Mouse (Mus musculus): ENCODE measurements around the gene Fbrsl1. TPM values are rescaled to one million over a fixed set of nuclear protein-coding genes. Genes with fewer than 3 reads are reported as not detected.
"Not testable (repeated sequence)": the region's sequence is repeated elsewhere in the genome, so short reads cannot be mapped to it uniquely, and the experiment has no call there.

The Fbrsl1 gene
- polyA plus RNA-seq, 1 experiment from 2014 or later, result 21.2 TPM

DNA sequence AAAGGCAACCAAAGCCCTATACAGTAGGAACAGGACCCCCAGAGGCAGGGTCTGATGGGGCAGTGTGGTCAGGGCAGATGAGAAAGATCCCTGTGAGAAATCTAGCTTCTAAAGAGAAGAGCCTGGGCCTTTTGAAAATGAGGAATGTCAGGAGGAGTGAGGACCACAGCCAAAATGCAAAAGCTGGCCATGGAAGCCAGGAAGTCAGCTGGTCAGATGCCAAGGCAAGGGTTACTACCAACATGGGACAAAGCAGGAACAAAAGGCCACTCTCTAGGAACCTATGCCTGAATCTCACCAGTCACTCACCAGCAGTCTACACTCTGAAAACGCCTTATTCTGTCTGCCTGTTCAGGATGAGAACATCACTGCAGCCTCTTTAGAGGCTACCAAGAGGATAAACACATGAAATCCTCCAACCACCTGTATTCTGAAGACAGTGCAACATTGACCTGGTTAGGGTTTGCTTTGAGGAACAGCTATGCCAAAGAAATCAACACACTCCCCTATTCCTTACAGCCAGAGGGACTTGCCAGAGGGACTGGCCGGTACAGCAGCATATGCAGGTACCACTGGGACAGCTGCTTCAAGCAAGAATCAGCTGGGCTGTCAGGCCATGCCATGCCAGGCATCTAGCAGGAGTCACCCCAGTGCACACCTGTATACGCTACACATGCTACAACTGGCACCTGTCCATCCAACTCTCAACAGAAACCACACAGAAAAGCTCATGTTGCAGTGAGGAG, 8.6 kb downstream of the Fbrsl1 start:
- H3K4me2 ChIP-seq (ENCODE audit: low read depth, low read length), result no peak overlapping the region
- H3K4me1 ChIP-seq (ENCODE audit: control insufficient read depth, insufficient read depth, low read length), result peaks cover 12% of the 10 kb centered on the region
- H3K36me3 ChIP-seq (ENCODE audit: control insufficient read depth, insufficient read depth, low read length), result no peaks in the 10 kb centered on the region
- no peaks in the 10 kb centered on the region for H3K9me3 ChIP-seq (ENCODE audit: control insufficient read depth, low read length)
- ATAC-seq (ENCODE audit: low read depth), result no peak
- H3K4me3 ChIP-seq (ENCODE audit: low read depth, low read length), result no peak overlapping the region
- H3K27me3 ChIP-seq (ENCODE audit: control insufficient read depth, insufficient read depth, low read length), result no peaks in the 10 kb centered on the region
- 82% methylated on average over 3 of the region's 3 CpGs for WGBS
- no peak overlapping the region for H3K9ac ChIP-seq (replicated peaks; ENCODE audit: low read depth, low read length)
- H3K27ac ChIP-seq (ENCODE audit: low read depth, low read length), result 0 out of 2 replicates have a peak overlapping the region, but pooled peaks have one; percentile 5

- Histone ChIP-seq H3K27ac (ENCODE audit: low read depth, low read length) (no peak overlapping the region), H3K4me1 (ENCODE audit: control insufficient read depth, insufficient read depth, low read length) (peaks cover 12% of the 10 kb centered on the region)
Measured at GRCm38 (mm10) chr5:110438591-110438990, 9.7 kb downstream of the Fbrsl1 start.

GRCm38 (mm10) chr5:110437632-110438261, 10.6 kb downstream of the Fbrsl1 start:
- Histone ChIP-seq H3K4me1 (ENCODE audit: control insufficient read depth, insufficient read depth, low read length) (peaks cover 12% of the 10 kb centered on the region), H3K27ac (ENCODE audit: low read depth, low read length) (no peak overlapping the region), H3K36me3 (ENCODE audit: control insufficient read depth, insufficient read depth, low read length) (no peaks in the 10 kb centered on the region; the same call in 1 of the 2 replicates), H3K9me3 (ENCODE audit: control insufficient read depth, low read length) (no peaks in the 10 kb centered on the region), H3K9ac (replicated peaks; ENCODE audit: low read depth, low read length) (no peak overlapping the region), H3K4me3 (ENCODE audit: low read depth, low read length) (no peak overlapping the region), H3K27me3 (ENCODE audit: control insufficient read depth, insufficient read depth, low read length) (no peaks in the 10 kb centered on the region), H3K4me2 (ENCODE audit: low read depth, low read length) (no peak overlapping the region)
- WGBS, result 22% methylated on average over 6 of the region's 6 CpGs
- no peak for ATAC-seq (ENCODE audit: low read depth)

More at GRCm38 (mm10) chr5:110438591-110438990, 9.7 kb downstream of the Fbrsl1 start:
- ATAC-seq (ENCODE audit: low read depth), result no peak
- 79% methylated on average over 3 of the region's 3 CpGs for WGBS
- no peak overlapping the region for H3K4me2 ChIP-seq (ENCODE audit: low read depth, low read length)
- H3K9me3 ChIP-seq (ENCODE audit: control insufficient read depth, low read length), result no peaks in the 10 kb centered on the region
- no peak overlapping the region for H3K4me3 ChIP-seq (ENCODE audit: low read depth, low read length)
- H3K9ac ChIP-seq (replicated peaks; ENCODE audit: low read depth, low read length), result no peak overlapping the region
- no peaks in the 10 kb centered on the region for H3K36me3 ChIP-seq (ENCODE audit: control insufficient read depth, insufficient read depth, low read length)
- no peaks in the 10 kb centered on the region for H3K27me3 ChIP-seq (ENCODE audit: control insufficient read depth, insufficient read depth, low read length)

DNA sequence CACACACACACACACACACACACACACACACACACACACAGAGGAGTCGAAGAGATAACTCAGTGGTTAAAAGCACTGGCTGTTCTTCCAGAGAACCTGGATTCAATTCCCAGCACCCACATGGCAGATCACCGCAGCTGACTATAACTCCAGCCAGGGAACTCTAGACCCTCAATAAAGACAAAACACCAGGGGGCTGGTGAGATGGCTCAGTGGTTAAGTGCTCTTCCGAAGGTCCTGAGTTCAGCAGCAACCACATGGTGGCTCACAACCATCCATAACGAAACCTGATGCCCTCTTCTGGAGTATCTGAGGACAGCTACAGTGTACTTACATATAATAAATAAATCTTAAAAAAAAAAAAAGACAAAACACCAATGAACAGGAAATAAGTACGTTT, 12.1 kb downstream of the Fbrsl1 start:
- not testable (repeated sequence) for H3K9me3 ChIP-seq (ENCODE audit: control insufficient read depth, low read length); H3K9ac ChIP-seq (replicated peaks; ENCODE audit: low read depth, low read length); H3K36me3 ChIP-seq (ENCODE audit: control insufficient read depth, insufficient read depth, low read length); H3K4me3 ChIP-seq (ENCODE audit: low read depth, low read length); H3K27me3 ChIP-seq (ENCODE audit: control insufficient read depth, insufficient read depth, low read length); H3K27ac ChIP-seq (ENCODE audit: low read depth, low read length); H3K4me2 ChIP-seq (ENCODE audit: low read depth, low read length); ATAC-seq (ENCODE audit: low read depth)
- 59% methylated on average over 5 of the region's 5 CpGs for WGBS
- H3K4me1 ChIP-seq (ENCODE audit: control insufficient read depth, insufficient read depth, low read length), result peaks cover 12% of the 10 kb centered on the region

- Histone ChIP-seq H3K9me3 (ENCODE audit: control insufficient read depth, low read length) (no peaks in the 10 kb centered on the region), H3K4me2 (ENCODE audit: low read depth, low read length) (no peak overlapping the region), H3K27ac (ENCODE audit: low read depth, low read length) (no peak overlapping the region), H3K36me3 (ENCODE audit: control insufficient read depth, insufficient read depth, low read length) (peaks cover 13% of the 10 kb centered on the region), H3K27me3 (ENCODE audit: control insufficient read depth, insufficient read depth, low read length) (no peaks in the 10 kb centered on the region), H3K4me3 (ENCODE audit: low read depth, low read length) (no peak overlapping the region; the same call in 1 of the 2 replicates), H3K4me1 (ENCODE audit: control insufficient read depth, insufficient read depth, low read length) (peaks cover 9% of the 10 kb centered on the region), H3K9ac (replicated peaks; ENCODE audit: low read depth, low read length) (no peak overlapping the region)
- peak; percentile 54; the same call in 1 of the 2 replicates for ATAC-seq (ENCODE audit: low read depth)
Measured at GRCm38 (mm10) chr5:110434816-110435215, 13.5 kb downstream of the Fbrsl1 start.

DNA sequence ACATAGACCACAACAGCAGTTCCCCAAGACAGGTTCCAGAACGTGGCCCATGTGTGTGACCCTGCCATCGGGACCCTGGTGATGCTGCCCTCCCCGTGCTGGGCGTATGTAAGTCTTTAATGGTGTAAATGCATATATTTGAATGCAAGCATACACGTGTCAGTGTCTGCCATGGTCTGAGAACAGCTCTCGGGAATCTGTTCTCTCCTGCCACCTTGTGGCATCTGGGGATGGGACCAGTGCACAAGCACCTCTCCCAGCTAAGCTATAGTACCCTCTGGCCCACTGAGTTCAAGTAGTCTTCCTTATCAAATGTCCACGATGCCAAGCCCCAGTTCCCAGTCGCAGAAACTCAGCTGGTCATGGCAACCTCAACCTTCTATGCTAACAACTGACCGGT, 19.3 kb downstream of the Fbrsl1 start:
- ATAC-seq (ENCODE audit: low read depth), result peak; percentile 90
- no peaks in the 10 kb centered on the region for H3K27me3 ChIP-seq (ENCODE audit: control insufficient read depth, insufficient read depth, low read length)
- no peaks in the 10 kb centered on the region for H3K9me3 ChIP-seq (ENCODE audit: control insufficient read depth, low read length)
- H3K36me3 ChIP-seq (ENCODE audit: control insufficient read depth, insufficient read depth, low read length), result peaks cover 13% of the 10 kb centered on the region
- H3K4me3 ChIP-seq (ENCODE audit: low read depth, low read length), result no peak overlapping the region
- H3K9ac ChIP-seq (replicated peaks; ENCODE audit: low read depth, low read length), result 0 out of 2 replicates have a peak overlapping the region, but pooled peaks have one; percentile 3
- WGBS, result 44% methylated on average over 9 of the region's 9 CpGs
- no peak overlapping the region for H3K27ac ChIP-seq (ENCODE audit: low read depth, low read length)
- H3K4me2 ChIP-seq (ENCODE audit: low read depth, low read length), result no peak overlapping the region
- no peaks in the 10 kb centered on the region for H3K4me1 ChIP-seq (ENCODE audit: control insufficient read depth, insufficient read depth, low read length)

DNA sequence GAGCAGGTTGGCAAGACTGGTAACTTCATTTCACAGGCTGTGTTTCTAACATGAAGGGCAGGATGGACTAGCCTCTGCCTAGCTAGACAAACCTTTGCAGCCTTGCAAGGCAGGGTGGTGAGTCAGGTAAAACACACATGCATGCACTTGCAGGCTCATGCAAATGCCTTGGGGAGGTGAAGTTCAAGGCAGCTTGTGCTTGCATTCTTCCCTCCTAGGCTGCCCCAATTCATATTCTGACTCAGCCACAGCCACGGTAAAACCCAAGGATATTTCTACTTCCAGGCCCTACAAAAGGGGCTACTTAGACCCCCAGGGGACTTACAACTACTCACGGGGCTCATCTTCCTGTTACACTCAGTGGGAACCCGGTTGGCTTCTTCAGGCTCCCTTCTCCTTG, 20.0 kb downstream of the Fbrsl1 start:
- Histone ChIP-seq H3K9ac (replicated peaks; ENCODE audit: low read depth, low read length) (no peak overlapping the region), H3K4me1 (ENCODE audit: control insufficient read depth, insufficient read depth, low read length) (no peaks in the 10 kb centered on the region), H3K27me3 (ENCODE audit: control insufficient read depth, insufficient read depth, low read length) (no peaks in the 10 kb centered on the region), H3K36me3 (ENCODE audit: control insufficient read depth, insufficient read depth, low read length) (peaks cover 13% of the 10 kb centered on the region), H3K4me3 (ENCODE audit: low read depth, low read length) (no peak overlapping the region), H3K4me2 (ENCODE audit: low read depth, low read length) (no peak overlapping the region), H3K9me3 (ENCODE audit: control insufficient read depth, low read length) (no peaks in the 10 kb centered on the region), H3K27ac (ENCODE audit: low read depth, low read length) (no peak overlapping the region)
- ATAC-seq (ENCODE audit: low read depth), result no peak
- 74% methylated on average over 3 of the region's 3 CpGs for WGBS

GRCm38 (mm10) chr5:110425187-110425586, 23.1 kb downstream of the Fbrsl1 start:
- H3K9me3 ChIP-seq (ENCODE audit: control insufficient read depth, low read length), result no peaks in the 10 kb centered on the region
- 91% methylated on average over 4 of the region's 4 CpGs for WGBS
- no peak overlapping the region for H3K9ac ChIP-seq (replicated peaks; ENCODE audit: low read depth, low read length)
- no peaks in the 10 kb centered on the region for H3K4me1 ChIP-seq (ENCODE audit: control insufficient read depth, insufficient read depth, low read length)
- H3K4me2 ChIP-seq (ENCODE audit: low read depth, low read length), result no peak overlapping the region
- no peaks in the 10 kb centered on the region for H3K27me3 ChIP-seq (ENCODE audit: control insufficient read depth, insufficient read depth, low read length)
- no peak overlapping the region for H3K27ac ChIP-seq (ENCODE audit: low read depth, low read length)
- H3K4me3 ChIP-seq (ENCODE audit: low read depth, low read length), result no peak overlapping the region
- no peak for ATAC-seq (ENCODE audit: low read depth)
- no peaks in the 10 kb centered on the region for H3K36me3 ChIP-seq (ENCODE audit: control insufficient read depth, insufficient read depth, low read length)

DNA sequence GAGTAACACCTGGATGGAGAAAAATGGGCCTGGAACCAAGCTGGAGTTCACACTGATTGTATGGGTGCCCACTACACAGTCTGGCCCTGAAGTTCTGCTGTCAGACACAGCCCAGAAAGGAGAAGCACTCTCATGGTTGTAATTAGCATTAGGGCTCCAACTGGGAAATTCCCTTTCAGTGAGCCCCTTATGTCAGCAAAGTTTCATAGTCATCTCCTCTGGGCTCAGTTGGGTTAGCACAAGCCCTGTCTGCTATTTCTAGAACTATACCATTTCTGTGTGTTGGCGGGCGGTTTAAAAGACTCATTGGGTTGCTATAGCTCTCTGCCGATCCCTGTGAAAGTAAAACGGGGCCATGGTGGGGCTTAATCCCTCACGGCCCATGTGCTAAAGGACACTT, 24.1 kb downstream of the Fbrsl1 start:
- Histone ChIP-seq H3K4me1 (ENCODE audit: control insufficient read depth, insufficient read depth, low read length) (no peaks in the 10 kb centered on the region), H3K9me3 (ENCODE audit: control insufficient read depth, low read length) (no peaks in the 10 kb centered on the region), H3K36me3 (ENCODE audit: control insufficient read depth, insufficient read depth, low read length) (no peaks in the 10 kb centered on the region), H3K27ac (ENCODE audit: low read depth, low read length) (no peak overlapping the region), H3K27me3 (ENCODE audit: control insufficient read depth, insufficient read depth, low read length) (no peaks in the 10 kb centered on the region), H3K4me2 (ENCODE audit: low read depth, low read length) (no peak overlapping the region), H3K9ac (replicated peaks; ENCODE audit: low read depth, low read length) (no peak overlapping the region), H3K4me3 (ENCODE audit: low read depth, low read length) (no peak overlapping the region)
- no peak for ATAC-seq (ENCODE audit: low read depth)
- 92% methylated on average over 5 of the region's 5 CpGs for WGBS

Data from neural tube, embryonic 14.5 days (tissue).